Mouse (Mus musculus): Measurements from ENCODE around the gene Tmbim4. TPM values are rescaled to one million over a fixed set of nuclear protein-coding genes. Genes with fewer than 3 reads are reported as not detected.
"Not testable (repeated sequence)": the region's sequence is repeated elsewhere in the genome, so short reads cannot be mapped to it uniquely, and the experiment has no call there.

Tmbim4 gene
- total RNA-seq, 4 experiments from 2014 or later, result 101 to 113 (median 108) TPM

- no peak for DNase-seq (ENCODE audit: low spot score)
Measured at GRCm38 (mm10) chr10:120197061-120197835, 4.1 kb upstream of the Tmbim4 start.

- peak; percentile 85 for DNase-seq (ENCODE audit: low spot score)
Measured at GRCm38 (mm10) chr10:120201961-120202402, 592 bp downstream of the Tmbim4 start, which contains the start of gene Irak3. Gene Irak3 (minus strand): TSS chr10:120202130.

- no peak for DNase-seq (ENCODE audit: low spot score)
Measured at GRCm38 (mm10) chr10:120202467-120203250, 1.3 kb downstream of the Tmbim4 start.

- no peak for DNase-seq (ENCODE audit: low spot score)
Measured at GRCm38 (mm10) chr10:120204591-120205210, 3.3 kb downstream of the Tmbim4 start.

- no peak for DNase-seq (ENCODE audit: low spot score)
Measured at GRCm38 (mm10) chr10:120208015-120208414, 6.6 kb downstream of the Tmbim4 start.

GRCm38 (mm10) chr10:120208575-120209538, 7.5 kb downstream of the Tmbim4 start:
- DNase-seq (ENCODE audit: low spot score), result peak; percentile 89

- DNase-seq (ENCODE audit: low spot score), result no peak
Measured at GRCm38 (mm10) chr10:120209539-120209925, 8.1 kb downstream of the Tmbim4 start.

- no peak for DNase-seq (ENCODE audit: low spot score)
Measured at GRCm38 (mm10) chr10:120210096-120210495, 8.7 kb downstream of the Tmbim4 start.

GRCm38 (mm10) chr10:120217099-120217498, 15.7 kb downstream of the Tmbim4 start:
- not testable (repeated sequence) for DNase-seq (ENCODE audit: low spot score)

- no peak for DNase-seq (ENCODE audit: low spot score)
Measured at GRCm38 (mm10) chr10:120218996-120219395, 17.6 kb downstream of the Tmbim4 start.

- no peak for DNase-seq (ENCODE audit: low spot score)
Measured at GRCm38 (mm10) chr10:120219578-120220359, 18.4 kb downstream of the Tmbim4 start.

- DNase-seq (ENCODE audit: low spot score), result no peak
Measured at GRCm38 (mm10) chr10:120220776-120221175, 19.4 kb downstream of the Tmbim4 start.

- peak; percentile 83 for DNase-seq (ENCODE audit: low spot score)
Measured at GRCm38 (mm10) chr10:120226871-120227661, 25.7 kb downstream of the Tmbim4 start, which contains the start of gene Llph. Gene Llph (plus strand): TSS chr10:120227070.

- peak; percentile 56 for DNase-seq (ENCODE audit: low spot score)
Measured at GRCm38 (mm10) chr10:120231718-120232117, 30.3 kb downstream of the Tmbim4 start.

- peak; percentile 45 for DNase-seq (ENCODE audit: low spot score)
Measured at GRCm38 (mm10) chr10:120233655-120234367, 32.4 kb downstream of the Tmbim4 start.

- DNase-seq (ENCODE audit: low spot score), result no peak
Measured at GRCm38 (mm10) chr10:120236855-120237254, 35.5 kb downstream of the Tmbim4 start.

GRCm38 (mm10) chr10:120238241-120238640, 36.9 kb downstream of the Tmbim4 start:
- DNase-seq (ENCODE audit: low spot score), result no peak

GRCm38 (mm10) chr10:120239476-120239875, 38.1 kb downstream of the Tmbim4 start:
- DNase-seq (ENCODE audit: low spot score), result no peak

GRCm38 (mm10) chr10:120242421-120242820, 41.0 kb downstream of the Tmbim4 start:
- no peak for DNase-seq (ENCODE audit: low spot score)

Data from heart, adult 8-10 months (tissue).